Mouse (Mus musculus) kidney, adult 18-20 months (tissue): Measurements from ENCODE around the gene Serpina3g.

Source experiments
- DNase-seq: peaks from one replicate; pipeline ENCODE4 v3.0.0; 2021

The Serpina3g gene

DNA sequence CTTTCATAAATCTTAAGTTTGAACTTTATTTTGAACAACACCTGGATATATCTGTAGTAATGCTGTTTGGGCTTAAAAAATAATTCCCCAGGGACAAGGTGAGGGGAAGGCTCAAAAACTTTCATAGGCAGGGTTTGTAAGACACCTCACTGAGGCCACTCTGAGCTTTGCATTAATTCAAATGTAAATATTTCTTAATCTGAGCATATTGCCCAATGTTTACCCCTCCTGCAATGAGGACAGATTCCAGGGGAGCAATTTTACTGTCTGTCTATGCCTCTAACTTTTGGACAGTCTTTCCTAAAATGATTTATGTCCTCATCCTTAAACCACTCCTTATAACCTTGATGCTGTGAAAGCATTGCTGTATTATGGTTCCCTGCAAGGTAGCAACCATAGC is 52.3 kb downstream of the Serpina3g start:
- no peak for DNase-seq

DNA sequence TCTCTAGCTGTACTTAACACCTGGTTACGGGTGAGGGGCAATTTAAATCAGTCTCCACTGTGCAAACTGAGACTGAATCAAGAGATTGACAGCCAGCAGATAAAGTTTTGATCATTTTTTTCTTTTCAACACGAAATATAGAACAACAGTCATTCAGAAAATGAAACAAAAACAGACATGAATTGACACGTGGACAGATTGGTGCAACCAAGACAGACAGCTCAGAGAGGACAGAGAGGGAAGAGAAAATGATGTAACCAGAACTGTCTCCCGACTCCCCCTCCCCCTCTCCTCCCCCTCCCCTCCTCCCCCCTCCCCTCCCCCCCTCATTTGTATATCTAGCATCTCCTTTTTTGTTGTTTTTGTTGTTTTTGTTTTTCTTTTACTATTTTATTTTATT is 53.8 kb downstream of the Serpina3g start:
- DNase-seq: no peak
